Mouse (Mus musculus) heart, embryonic 16.5 days (tissue): Measurements from ENCODE around the gene Zfp385b. TPM values are rescaled to one million over a fixed set of nuclear protein-coding genes. Genes with fewer than 3 reads are reported as not detected.

Experiments used
- ATAC-seq: fragments of 200-750 bp; cut with Nextera tagmentation; replicated peaks from 2 replicates; pipeline ENCODE4 v1.8.0; 2017; ENCODE audit warnings: moderate number of reproducible peaks; ENCODE audit not compliant: insufficient read depth, low FRiP score; ENCODE audit errors: extremely low read depth
- H3K27ac ChIP-seq: fragments of 300-500 bp; sonication (generic); 2 replicates; pipeline ENCODE4 v1.5.1; 2014; ENCODE audit warnings: mild to moderate bottlenecking, low read length, control low read depth, moderate library complexity
- H3K27me3 ChIP-seq: fragments of 300-500 bp; sonication (generic); 2 replicates; pipeline ENCODE4 v1.6.1; 2014; ENCODE audit warnings: low read length, mixed read lengths; ENCODE audit not compliant: control insufficient read depth, insufficient read depth
- H3K36me3 ChIP-seq: fragments of 300-500 bp; sonication (generic); 2 replicates; pipeline ENCODE4 v1.6.1; 2014; ENCODE audit not compliant: control insufficient read depth, insufficient read depth
- H3K4me1 ChIP-seq: fragments of 300-500 bp; sonication (generic); 2 replicates; pipeline ENCODE4 v1.6.1; 2014; ENCODE audit warnings: low read length, mixed read lengths; ENCODE audit not compliant: control insufficient read depth, insufficient read depth
- H3K4me2 ChIP-seq: fragments of 300-500 bp; sonication (generic); 2 replicates; pipeline ENCODE4 v1.6.1; 2014; ENCODE audit warnings: low read depth, mild to moderate bottlenecking, control low read depth, low read length
- H3K4me3 ChIP-seq: fragments of 300-500 bp; sonication (generic); 2 replicates; pipeline ENCODE4 v1.5.1; 2014; ENCODE audit warnings: mild to moderate bottlenecking, control low read depth, low read length
- H3K9ac ChIP-seq: fragments of 300-500 bp; sonication (generic); 2 replicates; pipeline ENCODE4 v1.6.1; 2014; ENCODE audit warnings: low read length, control low read depth
- H3K9me3 ChIP-seq: fragments of 300-500 bp; sonication (generic); replicated peaks from 2 replicates; pipeline ENCODE4 v1.6.1; 2016; ENCODE audit warnings: low read length; ENCODE audit not compliant: control insufficient read depth
- WGBS: fragments of 180-500 bp; shearing (Covaris S2); extraction: QIAGEN DNeasy Blood & Tissue Kit; methylation state at CpG from one replicate; pipeline ENCODE4 v1.1.7; 2014; 5-methylcytosine and 5-hydroxymethylcytosine counted together
- polyA plus RNA-seq: library from polyadenylated mRNA; unstranded; fragments of >200 nt; fragmentation: Nextera tagmentation; extraction: Ambion mirVana; gene quantifications from 2 replicates; pipeline ENCODE4 v1.2.1, GENCODE M21; 2015

Zfp385b gene
- polyA plus RNA-seq, 1 experiment from 2014 or later = 3.8 TPM

- Histone ChIP-seq H3K4me2 (no peak overlapping the region), H3K27me3 (no peaks in the 10 kb centered on the region), H3K36me3 (no peaks in the 10 kb centered on the region), H3K4me3 (no peak overlapping the region), H3K4me1 (no peaks in the 10 kb centered on the region), H3K9me3 (no peaks in the 10 kb centered on the region), H3K9ac (no peak overlapping the region), H3K27ac (no peak overlapping the region)
- WGBS = 76% methylated on average over 2 of the region's 2 CpGs
- no peak for ATAC-seq
Observed at GRCm38 (mm10) chr2:77705476-77705875, 114.0 kb downstream of the Zfp385b start.

GRCm38 (mm10) chr2:77703080-77703479 is 116.4 kb downstream of the Zfp385b start:
- H3K36me3 ChIP-seq = no peaks in the 10 kb centered on the region
- H3K4me3 ChIP-seq = peak overlapping the region; percentile 35
- no peaks in the 10 kb centered on the region for H3K27me3 ChIP-seq
- H3K9ac ChIP-seq = 0 out of 2 replicates have a peak overlapping the region, but pooled peaks have one; percentile 6
- H3K4me1 ChIP-seq = no peaks in the 10 kb centered on the region
- H3K9me3 ChIP-seq = no peaks in the 10 kb centered on the region
- no peak overlapping the region for H3K27ac ChIP-seq
- WGBS = 46% methylated on average over 19 of the region's 19 CpGs
- H3K4me2 ChIP-seq = peak overlapping the region; percentile 53
- ATAC-seq = no peak

- no peaks in the 10 kb centered on the region for H3K4me1 ChIP-seq
- no peak overlapping the region for H3K4me3 ChIP-seq
- H3K9me3 ChIP-seq = no peaks in the 10 kb centered on the region
- H3K36me3 ChIP-seq = no peaks in the 10 kb centered on the region
- no peaks in the 10 kb centered on the region for H3K27me3 ChIP-seq
- H3K4me2 ChIP-seq = no peak overlapping the region
- no peak overlapping the region for H3K9ac ChIP-seq
- WGBS = 74% methylated on average over 8 of the region's 8 CpGs
- ATAC-seq = no peak
- no peak overlapping the region for H3K27ac ChIP-seq
Observed at GRCm38 (mm10) chr2:77691174-77691573, 128.3 kb downstream of the Zfp385b start.

GRCm38 (mm10) chr2:77690316-77690715 is 129.1 kb downstream of the Zfp385b start:
- H3K9me3 ChIP-seq = no peaks in the 10 kb centered on the region
- no peak overlapping the region for H3K4me3 ChIP-seq
- no peaks in the 10 kb centered on the region for H3K36me3 ChIP-seq
- H3K27me3 ChIP-seq = no peaks in the 10 kb centered on the region
- no peak overlapping the region for H3K27ac ChIP-seq
- no peak overlapping the region for H3K4me2 ChIP-seq
- 57% methylated on average over 8 of the region's 8 CpGs for WGBS
- no peak overlapping the region for H3K9ac ChIP-seq
- H3K4me1 ChIP-seq = no peaks in the 10 kb centered on the region
- ATAC-seq = no peak

GRCm38 (mm10) chr2:77688651-77689050 is 130.8 kb downstream of the Zfp385b start:
- Histone ChIP-seq H3K4me1 (no peaks in the 10 kb centered on the region), H3K36me3 (no peaks in the 10 kb centered on the region), H3K4me3 (no peak overlapping the region), H3K4me2 (no peak overlapping the region), H3K27ac (no peak overlapping the region), H3K9me3 (no peaks in the 10 kb centered on the region), H3K27me3 (no peaks in the 10 kb centered on the region), H3K9ac (no peak overlapping the region)
- WGBS = 85% methylated on average over 4 of the region's 4 CpGs
- ATAC-seq = no peak

- Histone ChIP-seq H3K4me2 (no peak overlapping the region), H3K4me1 (no peaks in the 10 kb centered on the region), H3K36me3 (no peaks in the 10 kb centered on the region), H3K27ac (no peak overlapping the region), H3K27me3 (no peaks in the 10 kb centered on the region), H3K4me3 (no peak overlapping the region), H3K9me3 (no peaks in the 10 kb centered on the region), H3K9ac (no peak overlapping the region)
- ATAC-seq = no peak
- 63% methylated on average over 3 of the region's 3 CpGs for WGBS
Observed at GRCm38 (mm10) chr2:77684088-77684487, 135.4 kb downstream of the Zfp385b start.

GRCm38 (mm10) chr2:77682205-77682604 is 137.2 kb downstream of the Zfp385b start:
- WGBS = 81% methylated on average over 5 of the region's 5 CpGs
- no peaks in the 10 kb centered on the region for H3K4me1 ChIP-seq
- H3K4me3 ChIP-seq = no peak overlapping the region
- no peaks in the 10 kb centered on the region for H3K36me3 ChIP-seq
- no peaks in the 10 kb centered on the region for H3K27me3 ChIP-seq
- no peak overlapping the region for H3K27ac ChIP-seq
- H3K9ac ChIP-seq = no peak overlapping the region
- no peak overlapping the region for H3K4me2 ChIP-seq
- ATAC-seq = no peak
- H3K9me3 ChIP-seq = no peaks in the 10 kb centered on the region

- no peak for ATAC-seq
- no peaks in the 10 kb centered on the region for H3K9me3 ChIP-seq
- H3K27ac ChIP-seq = no peak overlapping the region
- H3K4me3 ChIP-seq = no peak overlapping the region
- 52% methylated on average over 5 of the region's 5 CpGs for WGBS
- no peaks in the 10 kb centered on the region for H3K27me3 ChIP-seq
- no peaks in the 10 kb centered on the region for H3K36me3 ChIP-seq
- no peak overlapping the region for H3K9ac ChIP-seq
- H3K4me2 ChIP-seq = no peak overlapping the region
- no peaks in the 10 kb centered on the region for H3K4me1 ChIP-seq
Observed at GRCm38 (mm10) chr2:77681741-77682140, 137.7 kb downstream of the Zfp385b start.

- H3K27ac ChIP-seq = no peak overlapping the region
- no peaks in the 10 kb centered on the region for H3K27me3 ChIP-seq
- H3K4me3 ChIP-seq = no peak overlapping the region
- WGBS = 79% methylated on average over 10 of the region's 10 CpGs
- H3K4me2 ChIP-seq = no peak overlapping the region
- ATAC-seq = no peak
- H3K9ac ChIP-seq = no peak overlapping the region
- peaks cover 4% of the 10 kb centered on the region; the same call in 1 of the 2 replicates for H3K4me1 ChIP-seq
- no peaks in the 10 kb centered on the region for H3K36me3 ChIP-seq
- H3K9me3 ChIP-seq = no peaks in the 10 kb centered on the region
Observed at GRCm38 (mm10) chr2:77673770-77674169, 145.7 kb downstream of the Zfp385b start.
